Mouse (Mus musculus) liver, adult (tissue): ENCODE data around the gene Fnbp1l.

Experiments
- GATA4 ChIP-seq: IDR thresholded peaks from 2 replicates; pipeline ENCODE4 v1.6.1; 2014; ENCODE audit warnings: mild to moderate bottlenecking, low read length; ENCODE audit not compliant: insufficient replicate concordance

The Fnbp1l gene

DNA sequence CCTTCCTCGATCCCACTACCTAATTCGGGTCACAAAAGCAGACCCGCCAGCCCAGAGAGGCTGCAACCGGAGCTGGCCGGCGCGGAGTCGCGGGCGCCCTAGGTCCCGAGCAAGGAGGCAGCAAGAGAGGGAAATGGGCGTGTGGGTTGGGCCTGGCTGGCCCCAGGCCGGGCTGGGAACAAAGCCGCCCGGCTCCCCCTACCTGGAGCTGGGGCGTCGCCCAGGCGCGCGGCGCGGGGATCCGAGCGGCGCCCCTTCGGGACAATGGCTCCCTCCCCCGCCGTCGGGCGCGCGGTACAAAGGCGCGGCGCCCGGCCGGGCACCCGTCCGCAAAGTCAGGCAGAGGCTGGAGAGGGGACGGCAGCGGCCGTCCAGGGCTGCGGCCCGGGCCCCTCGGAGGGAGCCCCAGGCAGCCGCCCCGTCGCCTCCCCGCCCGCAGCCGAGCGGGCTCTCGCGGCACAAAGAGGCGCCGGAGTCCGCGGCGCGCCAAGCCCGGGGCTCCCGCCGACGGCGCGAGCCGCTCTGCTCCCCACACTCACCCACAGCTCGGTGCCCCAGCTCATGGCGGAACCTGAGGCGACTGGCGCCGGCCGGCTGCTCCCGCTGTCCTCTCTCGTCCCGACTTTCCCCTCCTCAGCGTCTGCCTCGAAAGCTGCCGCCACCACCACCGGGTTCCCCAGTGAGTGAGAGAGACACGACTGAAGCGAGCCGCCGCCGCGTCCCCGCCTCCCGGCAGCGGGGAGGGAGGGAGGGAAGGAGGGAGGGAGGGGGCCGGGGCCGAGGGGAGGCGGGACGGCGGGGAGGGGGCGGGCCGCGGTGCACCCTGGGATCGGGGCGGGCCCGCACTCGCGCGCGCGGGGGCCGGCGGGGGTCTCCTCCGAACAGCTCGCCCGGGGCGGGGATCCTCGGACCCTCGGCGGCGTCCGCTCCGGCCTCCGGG lies at the start of gene Fnbp1l:
Fnbp1l (minus strand) TSS at position 725 of the 940 bp plus-strand sequence.
- no peak for TF ChIP-seq GATA4

DNA sequence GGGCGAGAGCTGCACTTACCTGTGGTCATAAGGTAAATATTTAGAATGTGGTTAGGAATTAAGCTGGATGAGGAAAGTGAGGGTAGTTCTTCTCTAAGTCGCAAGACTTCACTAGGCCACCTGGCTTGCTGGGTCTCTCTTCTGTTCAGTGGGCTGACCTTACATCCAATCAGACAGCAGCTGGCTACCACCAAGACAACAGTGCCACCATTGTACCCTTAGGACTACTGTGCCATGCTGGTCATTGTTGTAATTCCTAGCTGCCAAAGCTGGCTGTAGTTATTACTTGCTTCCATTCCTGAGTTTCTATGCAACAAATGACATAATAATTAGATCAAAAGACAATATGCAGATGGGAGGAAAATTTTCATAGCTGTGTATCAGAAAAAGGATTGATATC lies 41.3 kb upstream of the Fnbp1l start:
- no peak for TF ChIP-seq GATA4

- TF ChIP-seq GATA4, result no peak
Measured at GRCm38 (mm10) chr3:122659261-122659917, 39.9 kb upstream of the Fnbp1l start.

- no peak for TF ChIP-seq GATA4
Measured at GRCm38 (mm10) chr3:122647195-122647837, 27.8 kb upstream of the Fnbp1l start.

- no peak for TF ChIP-seq GATA4
Measured at GRCm38 (mm10) chr3:122640286-122640685, 20.8 kb upstream of the Fnbp1l start.

- no peak for TF ChIP-seq GATA4
Measured at GRCm38 (mm10) chr3:122639197-122639475, 19.6 kb upstream of the Fnbp1l start.

DNA sequence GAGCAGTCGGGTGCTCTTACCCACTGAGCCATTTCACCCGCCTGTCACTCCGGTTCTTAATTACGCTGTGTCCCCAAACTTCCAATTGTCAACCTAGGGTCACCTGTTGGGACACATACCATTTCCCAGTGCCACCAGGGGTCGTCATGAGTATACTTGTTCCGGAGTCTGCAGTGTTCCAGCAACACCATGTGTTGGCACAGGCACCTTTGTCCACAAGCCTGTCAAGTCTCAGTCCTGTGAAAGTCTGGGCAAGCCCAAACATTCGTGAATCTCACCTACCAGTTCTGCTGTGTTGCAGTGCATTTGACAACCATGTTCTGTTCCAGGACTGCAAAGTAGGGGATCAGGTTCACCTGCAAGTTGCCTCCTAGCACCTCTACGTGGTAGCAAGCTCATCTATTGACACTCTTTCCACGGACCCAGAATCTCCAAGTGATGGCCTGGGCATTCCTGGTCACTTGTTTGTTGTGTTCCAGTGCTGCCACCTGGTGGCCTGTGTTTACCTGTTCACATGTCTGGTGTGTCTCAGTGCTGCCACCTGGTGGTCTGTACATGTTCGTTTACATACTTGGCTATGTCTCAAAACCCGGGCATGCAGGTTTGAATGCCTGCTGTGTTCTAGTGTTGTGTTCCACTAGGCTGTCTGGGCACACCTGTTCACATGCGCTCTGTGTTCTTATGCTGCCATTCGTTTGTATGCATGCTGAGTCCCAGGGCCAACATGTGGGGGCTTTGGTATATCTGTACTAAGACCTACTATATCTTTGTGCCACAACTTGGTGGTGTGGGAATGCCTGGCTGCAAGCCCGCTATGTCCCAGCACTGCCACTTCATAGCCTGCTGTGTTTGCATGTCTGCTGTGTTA lies 19.0 kb upstream of the Fnbp1l start:
- TF ChIP-seq GATA4, result no peak; the same call in 1 of the 2 replicates

DNA sequence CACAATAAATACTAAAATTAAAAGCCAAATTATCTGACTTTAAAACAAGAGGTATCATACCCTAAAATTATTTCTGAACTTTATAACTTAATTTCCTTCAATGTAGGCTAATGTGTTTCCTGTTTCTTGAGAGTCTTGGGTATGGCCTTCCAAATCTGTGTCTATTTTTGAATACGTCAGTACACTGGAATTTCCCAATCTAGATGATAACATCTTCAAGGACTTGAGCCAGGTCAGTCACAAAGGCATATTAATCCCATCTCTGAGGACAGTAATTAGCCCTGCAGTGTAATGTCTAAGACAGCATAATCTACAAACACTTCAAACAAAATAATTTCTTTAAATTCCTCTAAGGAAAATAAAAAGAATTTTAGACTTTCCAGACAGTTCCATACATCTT lies 17.8 kb upstream of the Fnbp1l start:
- TF ChIP-seq GATA4, result no peak

DNA sequence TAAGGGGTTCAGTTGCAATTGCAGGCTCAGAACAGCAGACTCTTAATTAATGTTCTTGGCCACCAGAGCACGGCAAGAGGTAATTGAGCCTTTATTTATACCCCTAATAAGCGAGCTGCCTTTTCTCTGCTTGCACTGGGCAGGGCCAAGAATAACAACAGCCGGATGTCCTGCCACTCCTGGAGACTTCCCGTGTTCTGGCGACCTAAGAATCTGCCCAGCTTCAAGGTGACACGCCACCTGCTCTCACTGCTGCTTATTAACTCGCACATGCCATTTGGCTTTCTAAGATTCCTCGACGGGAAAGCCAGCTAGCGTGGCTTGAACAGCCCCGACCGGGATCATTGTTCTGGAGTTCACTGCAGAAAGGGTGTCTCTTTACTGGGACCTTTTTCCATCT lies 15.7 kb upstream of the Fnbp1l start:
- TF ChIP-seq GATA4, result no peak

- peak; percentile 39; the same call in 1 of the 2 replicates for TF ChIP-seq GATA4
Measured at GRCm38 (mm10) chr3:122629580-122629979, 10.1 kb upstream of the Fnbp1l start.

DNA sequence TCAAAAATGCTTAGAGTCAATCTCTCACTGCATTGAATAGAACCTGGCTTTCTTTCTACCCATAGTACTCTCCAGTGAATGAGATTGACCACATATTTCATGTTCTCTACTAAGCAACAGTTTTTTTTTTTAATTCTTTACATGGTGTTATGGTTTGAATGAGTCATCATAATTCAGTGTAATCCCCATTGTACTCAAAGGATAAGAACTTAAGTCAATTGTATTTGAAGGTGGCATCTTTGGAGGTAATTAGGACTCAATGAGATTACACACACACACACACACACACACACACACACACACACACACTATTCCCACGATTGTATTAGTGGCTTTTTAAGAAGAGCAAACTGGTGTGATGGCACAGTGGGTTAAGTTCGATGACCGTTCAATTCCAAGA lies 9.4 kb upstream of the Fnbp1l start:
- no peak for TF ChIP-seq GATA4

DNA sequence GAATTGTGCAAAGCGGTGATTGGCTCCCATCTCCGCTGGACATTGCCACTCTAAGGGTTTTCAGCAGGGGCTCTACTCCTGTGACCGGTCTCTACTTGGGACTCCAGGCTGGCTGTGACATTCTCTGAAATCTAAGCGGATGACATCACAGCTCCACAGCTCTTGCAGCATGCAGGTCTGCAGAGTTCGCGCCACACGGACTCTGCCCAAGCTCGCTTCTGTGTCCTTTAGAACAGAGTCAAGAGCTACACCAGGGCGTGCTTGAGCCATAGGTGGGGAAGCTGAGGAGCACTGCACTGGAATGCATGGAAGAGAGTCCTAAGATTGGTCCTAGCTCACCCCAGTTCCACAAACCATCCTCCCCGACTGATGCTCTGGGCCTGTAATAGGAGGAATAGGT lies 9.0 kb upstream of the Fnbp1l start:
- no peak for TF ChIP-seq GATA4

DNA sequence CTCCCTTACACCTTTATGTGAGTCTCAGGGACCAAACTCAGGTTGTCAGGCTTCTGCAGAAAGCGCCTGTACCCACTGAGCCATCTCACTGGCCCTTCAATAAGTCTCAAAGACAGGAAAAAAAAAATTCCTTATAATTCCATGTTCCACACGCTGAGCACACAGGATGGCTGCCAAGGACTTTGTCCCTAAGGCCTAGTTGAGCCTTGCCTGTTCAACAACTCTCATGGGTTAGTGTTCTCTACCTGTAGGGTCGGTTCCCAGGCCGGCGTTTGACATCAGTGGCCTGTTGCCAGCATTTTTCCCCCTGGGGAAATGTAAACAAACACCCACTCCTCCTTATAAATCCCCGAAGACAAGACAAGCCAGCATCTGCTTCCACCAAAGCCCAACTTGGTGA lies 8.3 kb upstream of the Fnbp1l start:
- no peak for TF ChIP-seq GATA4

GRCm38 (mm10) chr3:122624591-122624990 lies 5.1 kb upstream of the Fnbp1l start:
- TF ChIP-seq GATA4, result no peak
